Mouse (Mus musculus): Measurements from ENCODE around the gene Padi6.

DNA sequence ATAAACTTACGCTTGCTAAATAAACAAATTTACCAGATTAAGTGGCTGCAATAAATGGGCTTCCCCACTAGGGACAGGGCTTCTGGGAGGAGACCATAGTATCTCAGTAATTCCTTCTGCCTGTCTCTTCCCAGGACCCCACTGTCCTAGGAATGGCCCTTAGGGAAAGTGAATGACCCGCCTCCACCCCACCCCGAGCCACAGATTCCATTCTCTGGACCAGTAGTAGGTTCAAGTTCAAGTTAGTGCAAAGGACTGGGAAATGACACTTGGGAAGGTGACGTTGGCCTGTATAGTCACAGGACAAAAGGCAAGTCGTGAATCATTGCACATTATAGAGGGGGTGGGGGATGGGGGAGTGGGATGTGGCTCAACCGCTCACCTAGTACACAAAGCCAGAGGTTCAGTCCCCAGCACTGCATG, 57.6 kb downstream of the Padi6 start:
- TF ChIP-seq CTCF (IDR thresholded peaks at IDR 0.05; ENCODE audit: borderline replicate concordance, insufficient read depth, low read depth, low read length) = no peak
- TF ChIP-seq POLR2A (IDR thresholded peaks at IDR 0.05; ENCODE audit: borderline replicate concordance, insufficient read depth, low read length) = no peak

Data from cerebellum, adult 2 months (tissue).